Comparison of ENCODE assay signal across 13 mouse cellular contexts in the genomic region with DNA sequence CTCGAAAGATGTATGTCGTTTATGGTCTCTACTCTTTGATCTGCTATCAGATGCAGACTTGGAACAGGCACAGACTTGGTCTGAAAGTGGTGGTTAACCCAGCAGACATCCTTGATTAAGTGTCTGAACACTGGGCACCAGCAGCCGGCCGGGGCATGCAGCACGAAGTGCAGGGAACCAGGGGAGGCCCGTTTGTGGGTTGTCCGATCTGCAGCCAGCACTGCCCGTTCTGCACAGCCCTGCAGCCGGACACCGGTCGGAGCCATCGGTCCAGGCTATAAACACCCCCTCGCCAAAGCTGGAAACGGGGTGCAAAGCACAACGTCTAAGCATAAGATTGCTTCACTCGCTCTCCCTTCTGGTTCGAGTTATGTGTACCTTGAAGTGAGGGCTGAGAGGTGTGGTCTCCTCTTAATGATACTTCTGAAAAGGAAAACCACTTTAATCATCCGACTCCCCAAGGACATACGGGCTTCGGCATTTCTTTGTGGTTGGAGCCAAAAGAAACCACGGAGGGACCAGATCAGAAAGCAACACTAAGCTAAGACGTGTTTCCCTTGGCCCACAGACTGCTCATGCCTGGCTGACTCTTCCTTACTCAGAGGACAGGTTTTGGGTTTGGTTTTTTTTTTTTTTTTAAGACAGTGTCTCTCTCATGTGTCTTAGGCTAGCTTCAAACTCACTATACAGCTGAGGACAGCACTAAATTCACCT.
DNase-seq lines count a peak whose midpoint lies in the region; ATAC-seq and TF ChIP-seq lines count a peak whose summit lies in the region.
"Had no signal": no experiment of that assay in that cellular context is flagged by ENCODE, and none has a peak within 500 bp of the region (broad histone marks: within the 10 kb centered on the region; RNA-seq: fewer than 3 reads in every experiment).

No protein-coding gene starts in this region.

- DNase-seq in hindbrain, embryonic 10.5 days (ENCODE audit: low spot score) = no peak
- no peak for DNase-seq in hindbrain, postnatal 0 days (ENCODE audit: low spot score)
- peak; percentile 77 for DNase-seq in Patski (ENCODE audit: low read depth, low spot score)
- DNase-seq in forebrain, postnatal 0 days = no peak
- DNase-seq in heart, postnatal 25 days (ENCODE audit: low spot score) = no peak
- DNase-seq in heart, postnatal 36 days = no peak

- POLR2A ChIA-PET in Patski (lab: Charles Lee) = interaction anchor here (0.6 to 1.2 kb wide), 5 partner anchors 35 to 352 kb away, joined by 3 to 4 read pairs (median 3); a partner anchor contains a TSS

- no peak overlapping the region for H3K9ac ChIP-seq in hindbrain, postnatal 0 days (replicated peaks; ENCODE audit: low read length)
- no peak overlapping the region for H3K9ac ChIP-seq in embryonic facial prominence, embryonic 12.5 days
- no peak overlapping the region for H3K9ac ChIP-seq in limb, embryonic 15.5 days
- no peak overlapping the region for H3K9ac ChIP-seq in forebrain, postnatal 0 days
- H3K9ac ChIP-seq: heart, embryonic 12.5 days; hindbrain, embryonic 12.5 days; liver, embryonic 15.5 days; midbrain, embryonic 12.5 days had no signal

- H3K4me1 ChIP-seq in hindbrain, embryonic 10.5 days (replicated peaks) = peaks cover 69% of the 10 kb centered on the region
- H3K4me1 ChIP-seq in hindbrain, postnatal 0 days (ENCODE audit: insufficient read depth, low read length) = no peaks in the 10 kb centered on the region; the same call in 1 of the 2 replicates
- H3K4me1 ChIP-seq in embryonic facial prominence, embryonic 12.5 days = peaks cover 30% of the 10 kb centered on the region
- peaks cover 29% of the 10 kb centered on the region for H3K4me1 ChIP-seq in limb, embryonic 15.5 days
- no peaks in the 10 kb centered on the region for H3K4me1 ChIP-seq in forebrain, postnatal 0 days (ENCODE audit: insufficient read depth)
- H3K4me1 ChIP-seq: liver, embryonic 15.5 days had no signal

- CTCF ChIA-PET in Patski (lab: Charles Lee) = interaction anchor here (0.5 to 5.2 kb wide), 23 partner anchors 11 to 511 kb away, joined by 3 to 30 read pairs (median 3); a partner anchor contains a TSS

- no peak for ATAC-seq in hindbrain, postnatal 0 days
- peak; percentile 52 for ATAC-seq in Patski
- ATAC-seq in embryonic facial prominence, embryonic 12.5 days (ENCODE audit: insufficient number of reproducible peaks, insufficient read depth, low FRiP score, low TSS enrichment) = no peak
- ATAC-seq in limb, embryonic 15.5 days (ENCODE audit: insufficient number of reproducible peaks, low FRiP score, low TSS enrichment, low read depth) = no peak
- no peak for ATAC-seq in forebrain, postnatal 0 days

- no peak for TF ChIP-seq CTCF in hindbrain, postnatal 0 days (IDR thresholded peaks at IDR 0.05; ENCODE audit: low read depth)
- no peak for TF ChIP-seq CTCF in Patski (IDR thresholded peaks at IDR 0.05)
- no peak for TF ChIP-seq CTCF in forebrain, postnatal 0 days (IDR thresholded peaks at IDR 0.05; ENCODE audit: low read depth)

- intact Hi-C loops in heart, postnatal 25 days (cut with DNase I) = loop anchor here (5.0 kb wide), 3 partner anchors 120 to 515 kb away; a partner anchor contains a TSS
- intact Hi-C loops in heart, postnatal 36 days (cut with DNase I) = loop anchor here (2.0 kb wide), 2 partner anchors 334 to 514 kb away; no protein-coding TSS in a partner anchor

- no peak overlapping the region for H3K4me3 ChIP-seq in hindbrain, embryonic 10.5 days
- H3K4me3 ChIP-seq in hindbrain, postnatal 0 days (ENCODE audit: low read length) = no peak overlapping the region
- H3K4me3 ChIP-seq in embryonic facial prominence, embryonic 12.5 days = no peak overlapping the region
- H3K4me3 ChIP-seq in limb, embryonic 15.5 days = no peak overlapping the region
- no peak overlapping the region for H3K4me3 ChIP-seq in forebrain, postnatal 0 days (ENCODE audit: low read depth, low read length)
- H3K4me3 ChIP-seq: erythroblast, embryonic 14.5 days; heart, embryonic 12.5 days; hindbrain, embryonic 12.5 days; liver, embryonic 15.5 days; midbrain, embryonic 12.5 days had no signal

- WGBS in hindbrain, embryonic 10.5 days = 91% methylated on average over 22 of the region's 22 CpGs
- WGBS in hindbrain, postnatal 0 days = 86% methylated on average over 22 of the region's 22 CpGs
- 60% methylated on average over 22 of the region's 22 CpGs for whole genome bisulfite sequencing in embryonic facial prominence, embryonic 12.5 days
- WGBS in limb, embryonic 15.5 days = 28% methylated on average over 22 of the region's 22 CpGs
- WGBS in forebrain, postnatal 0 days = 92% methylated on average over 22 of the region's 22 CpGs

- in situ Hi-C loops in Patski (cut with MboI; ENCODE audit: low pct_unique_long_range_greater_than_20kb) = loop anchor here (5.0 kb wide), 4 partner anchors 120 to 515 kb away; no protein-coding TSS in a partner anchor

- no peaks in the 10 kb centered on the region; the same call in 1 of the 2 replicates for H3K27me3 ChIP-seq in hindbrain, embryonic 10.5 days (ENCODE audit: insufficient read depth, poor library complexity, severe bottlenecking)
- no peaks in the 10 kb centered on the region for H3K27me3 ChIP-seq in hindbrain, postnatal 0 days (ENCODE audit: insufficient read depth, low read length)
- no peaks in the 10 kb centered on the region for H3K27me3 ChIP-seq in Patski
- no peaks in the 10 kb centered on the region for H3K27me3 ChIP-seq in embryonic facial prominence, embryonic 12.5 days
- no peaks in the 10 kb centered on the region for H3K27me3 ChIP-seq in limb, embryonic 15.5 days
- H3K27me3 ChIP-seq in forebrain, postnatal 0 days (ENCODE audit: insufficient read depth, low read length) = no peaks in the 10 kb centered on the region
- H3K27me3 ChIP-seq: heart, embryonic 12.5 days; hindbrain, embryonic 12.5 days; liver, embryonic 15.5 days had no signal

- no peaks in the 10 kb centered on the region for H3K9me3 ChIP-seq in hindbrain, embryonic 10.5 days
- H3K9me3 ChIP-seq in hindbrain, postnatal 0 days (ENCODE audit: low read length) = no peaks in the 10 kb centered on the region
- H3K9me3 ChIP-seq in embryonic facial prominence, embryonic 12.5 days = no peaks in the 10 kb centered on the region
- no peaks in the 10 kb centered on the region for H3K9me3 ChIP-seq in limb, embryonic 15.5 days
- H3K9me3 ChIP-seq in forebrain, postnatal 0 days (ENCODE audit: low read length) = no peaks in the 10 kb centered on the region
- H3K9me3 ChIP-seq: heart, embryonic 12.5 days; hindbrain, embryonic 12.5 days; liver, embryonic 15.5 days; midbrain, embryonic 12.5 days had no signal

- H3K36me3 ChIP-seq in hindbrain, embryonic 10.5 days = no peaks in the 10 kb centered on the region
- H3K36me3 ChIP-seq in hindbrain, postnatal 0 days (ENCODE audit: insufficient read depth, low read length) = no peaks in the 10 kb centered on the region
- no peaks in the 10 kb centered on the region for H3K36me3 ChIP-seq in embryonic facial prominence, embryonic 12.5 days
- H3K36me3 ChIP-seq in limb, embryonic 15.5 days = no peaks in the 10 kb centered on the region
- no peaks in the 10 kb centered on the region for H3K36me3 ChIP-seq in forebrain, postnatal 0 days (ENCODE audit: insufficient read depth)
- H3K36me3 ChIP-seq: heart, embryonic 12.5 days; hindbrain, embryonic 12.5 days; liver, embryonic 15.5 days; midbrain, embryonic 12.5 days had no signal

- no peak overlapping the region for H3K4me2 ChIP-seq in hindbrain, postnatal 0 days (ENCODE audit: low read depth, low read length)
- no peak overlapping the region for H3K4me2 ChIP-seq in embryonic facial prominence, embryonic 12.5 days (replicated peaks)
- H3K4me2 ChIP-seq in limb, embryonic 15.5 days = peak overlapping the region; percentile 17; the same call in 1 of the 2 replicates
- no peak overlapping the region for H3K4me2 ChIP-seq in forebrain, postnatal 0 days (ENCODE audit: low read depth)
- H3K4me2 ChIP-seq: heart, embryonic 12.5 days; hindbrain, embryonic 12.5 days; liver, embryonic 15.5 days; midbrain, embryonic 12.5 days had no signal

- peak overlapping the region; percentile 72 for H3K27ac ChIP-seq in hindbrain, embryonic 10.5 days
- no peak overlapping the region for H3K27ac ChIP-seq in hindbrain, postnatal 0 days
- H3K27ac ChIP-seq in embryonic facial prominence, embryonic 12.5 days = peak overlapping the region; percentile 50; the same call in 1 of the 2 replicates
- H3K27ac ChIP-seq in limb, embryonic 15.5 days = no peak overlapping the region
- H3K27ac ChIP-seq in forebrain, postnatal 0 days (ENCODE audit: low read depth, low read length) = no peak overlapping the region
- H3K27ac ChIP-seq: liver, embryonic 15.5 days; midbrain, embryonic 12.5 days had no signal

Comparison
In these comparisons a context has a peak if more than half of its experiments do, and no peak if none do; other contexts are left out.
1. H3K27ac ChIP-seq: peak in hindbrain, embryonic 10.5 days (single experiment) and embryonic facial prominence, embryonic 12.5 days (single experiment); none in hindbrain, postnatal 0 days (single experiment), limb, embryonic 15.5 days (single experiment) and forebrain, postnatal 0 days (single experiment).